Mouse (Mus musculus): ENCODE measurements around the gene Tbc1d2b. TPM values are rescaled to one million over a fixed set of nuclear protein-coding genes. Genes with fewer than 3 reads are reported as not detected.

The Tbc1d2b gene
- total RNA-seq, 2 experiments from 2014 or later, result 44.3 to 47.7 TPM

DNA sequence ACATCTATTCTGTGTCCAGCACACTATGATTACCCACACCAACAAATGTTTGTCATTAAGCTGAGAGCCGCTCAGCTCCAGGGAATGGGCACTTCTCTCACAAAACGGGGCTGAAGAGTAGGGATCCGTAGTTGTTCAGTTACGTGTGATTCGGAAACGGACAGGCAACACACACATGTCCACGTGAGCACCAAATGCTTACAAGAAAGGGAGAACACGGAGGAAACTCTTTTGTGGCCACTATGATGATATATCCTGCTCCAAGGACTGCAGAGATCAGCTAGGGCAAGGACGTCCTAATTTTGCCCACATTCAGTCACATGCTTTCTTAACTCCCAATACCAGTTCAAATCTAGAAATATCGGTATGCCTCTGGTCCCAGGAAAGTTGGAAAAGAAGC, 4.5 kb downstream of the Tbc1d2b start:
- no peak for DNase-seq (ENCODE audit: low spot score in 2 of 2)

DNA sequence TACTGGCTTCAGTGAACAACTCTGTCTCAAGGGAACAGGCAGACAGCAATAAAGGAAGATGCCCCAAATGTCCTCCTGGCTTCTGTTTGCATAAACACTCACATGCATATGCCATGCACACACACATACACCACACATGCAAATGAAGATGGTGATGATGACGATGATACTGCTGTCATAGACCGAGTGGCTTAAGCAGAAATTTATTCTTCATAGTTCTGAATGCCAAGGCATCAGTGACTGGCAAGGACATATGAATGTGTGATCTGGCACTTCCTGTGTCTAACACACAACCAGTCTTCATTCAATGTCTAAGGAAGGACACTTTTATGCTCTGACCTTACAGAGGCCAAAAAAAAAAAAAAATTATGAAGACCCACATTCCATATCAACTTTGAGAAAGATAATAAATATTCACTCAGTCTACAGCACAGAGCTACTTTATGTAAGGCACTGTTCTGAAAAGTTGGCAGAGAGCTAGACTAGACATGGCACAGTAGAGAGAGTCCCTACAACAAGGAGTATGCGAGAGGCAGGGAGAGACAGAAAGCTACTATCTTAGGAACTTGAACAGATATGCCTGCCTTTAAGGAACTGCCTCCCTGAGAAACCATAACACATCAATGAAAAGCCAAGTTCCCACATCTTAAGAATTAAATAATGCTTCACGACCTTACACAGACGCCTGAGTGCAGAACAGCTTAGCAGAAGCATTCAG, 5.1 kb downstream of the Tbc1d2b start:
- DNase-seq (ENCODE audit: low spot score in 2 of 2), result no peak

DNA sequence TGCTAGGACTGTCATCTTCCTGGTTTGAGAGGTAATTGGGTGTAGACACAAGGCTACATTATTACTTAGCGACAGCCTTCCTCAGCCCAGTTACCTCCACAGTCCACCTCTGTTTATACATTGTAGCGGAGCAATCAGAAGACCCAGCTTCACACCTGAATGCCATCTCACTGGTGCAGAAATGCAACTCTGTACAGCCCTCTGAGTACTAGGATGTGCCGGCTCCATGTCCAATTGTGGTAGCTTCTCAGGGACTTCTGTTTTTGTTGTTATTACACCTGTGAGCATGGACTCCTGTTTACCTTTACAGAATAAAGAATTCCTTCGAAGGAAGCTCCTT, 7.3 kb downstream of the Tbc1d2b start:
- no peak for DNase-seq (ENCODE audit: low spot score in 2 of 2)

DNA sequence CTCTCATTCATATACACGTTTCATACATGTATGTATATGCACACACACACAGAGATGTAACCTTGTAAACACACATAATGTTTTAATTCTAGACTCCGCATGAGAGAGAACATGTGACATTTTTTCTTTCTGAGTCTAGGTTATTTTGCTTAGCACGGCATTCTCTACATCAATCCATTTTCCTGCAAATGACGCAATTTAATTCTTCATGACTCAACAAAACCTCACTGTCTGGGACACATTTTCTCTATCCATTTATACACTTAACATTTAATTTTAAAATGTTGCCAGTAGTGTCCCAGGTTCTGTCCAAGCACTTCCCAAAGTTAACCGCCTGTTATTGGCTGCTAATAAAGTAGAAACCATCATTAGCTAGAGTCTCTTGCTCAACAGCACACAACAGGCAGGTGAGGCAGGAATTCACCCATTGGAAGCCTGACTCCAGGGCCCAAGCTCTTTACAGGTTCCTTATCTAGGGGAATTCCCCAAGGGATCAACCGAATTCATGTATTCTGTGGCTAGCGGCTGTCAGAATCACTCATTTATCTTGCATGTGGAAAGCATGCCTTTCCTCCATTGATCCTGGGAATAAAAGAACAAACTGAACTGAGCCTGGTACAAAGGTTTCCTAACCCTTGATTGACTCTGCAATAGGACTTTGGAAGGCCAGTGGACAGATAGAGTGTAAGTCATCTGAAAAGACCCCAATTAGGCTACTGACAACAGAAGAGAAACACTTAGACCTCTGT, 7.8 kb downstream of the Tbc1d2b start:
- DNase-seq (ENCODE audit: low spot score in 2 of 2), result no peak

DNA sequence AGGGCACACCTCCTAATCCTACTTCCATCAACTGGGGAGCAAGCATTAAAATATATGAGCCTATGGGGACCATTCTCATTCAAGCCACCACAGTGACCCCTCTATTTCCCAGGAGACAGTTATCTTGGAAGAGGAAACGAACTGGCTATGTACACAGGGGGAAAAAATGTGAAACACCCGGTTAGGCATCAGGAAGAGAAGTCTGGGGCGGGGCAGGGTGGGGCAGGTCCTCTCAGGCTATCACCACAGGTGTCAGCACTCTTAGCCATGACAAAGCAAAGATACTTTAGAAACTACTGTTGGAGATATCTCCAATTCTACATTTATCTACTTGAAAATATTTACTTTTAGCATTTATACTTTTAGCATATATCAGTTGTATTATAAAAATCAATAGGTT, 8.5 kb downstream of the Tbc1d2b start:
- no peak for DNase-seq (ENCODE audit: low spot score in 2 of 2)

DNA sequence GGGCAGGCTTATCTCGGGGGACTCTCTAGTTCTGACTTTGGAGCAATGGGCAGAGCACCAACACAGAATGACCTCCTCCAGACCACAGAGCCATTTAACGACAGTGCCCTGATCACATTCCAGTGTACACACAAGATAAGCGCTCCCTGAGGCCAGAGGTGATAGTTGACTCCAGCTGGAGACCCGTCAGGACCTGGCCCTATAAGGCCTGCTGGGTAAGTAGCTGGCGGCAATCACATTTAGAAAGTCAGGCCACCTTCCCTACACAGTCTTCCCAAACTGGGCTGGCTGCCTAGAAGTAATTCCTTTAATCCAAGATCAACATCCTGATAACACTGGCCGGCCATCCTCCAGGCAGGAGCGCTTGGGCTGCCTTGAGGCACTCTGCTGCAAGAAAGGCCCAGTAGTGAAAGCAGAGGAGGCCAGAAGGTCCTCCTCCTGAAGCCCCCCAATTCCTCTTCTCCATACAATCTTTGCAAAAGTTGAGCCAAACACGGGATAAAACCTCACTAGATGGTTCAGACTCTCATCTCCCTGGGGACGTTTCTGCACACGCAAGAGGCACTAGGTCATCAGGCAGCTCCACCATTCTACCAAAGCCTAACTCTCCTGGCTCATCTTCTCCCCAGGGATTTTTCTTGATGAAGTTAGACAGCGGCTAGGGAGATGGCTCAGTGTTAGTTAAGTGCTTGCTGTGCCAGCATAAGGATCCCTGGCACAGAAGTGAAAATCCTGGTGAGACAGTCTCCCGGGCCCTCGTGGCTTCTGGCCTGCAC, 9.8 kb downstream of the Tbc1d2b start:
- no peak for DNase-seq (ENCODE audit: low spot score in 2 of 2)

DNA sequence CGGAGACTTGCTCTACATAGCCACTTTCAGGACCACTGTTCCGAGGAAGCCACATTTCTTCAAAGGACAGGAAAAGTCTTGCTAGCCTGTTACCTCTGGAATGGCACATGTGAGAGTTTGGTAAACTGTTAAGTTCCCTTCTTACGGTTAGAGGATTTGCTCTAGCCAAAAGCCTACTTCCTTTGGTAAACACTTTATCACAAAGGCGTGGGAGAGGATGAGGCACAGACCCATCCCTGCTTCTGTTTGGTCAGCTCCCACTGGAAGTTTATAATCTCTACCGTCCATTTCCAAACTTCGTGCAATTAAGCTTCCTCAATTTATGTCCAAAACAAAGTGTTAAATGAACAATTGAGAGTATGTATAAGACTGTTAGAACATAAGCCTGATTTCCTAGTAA, 10.5 kb downstream of the Tbc1d2b start:
- no peak for DNase-seq (ENCODE audit: low spot score in 2 of 2)

DNA sequence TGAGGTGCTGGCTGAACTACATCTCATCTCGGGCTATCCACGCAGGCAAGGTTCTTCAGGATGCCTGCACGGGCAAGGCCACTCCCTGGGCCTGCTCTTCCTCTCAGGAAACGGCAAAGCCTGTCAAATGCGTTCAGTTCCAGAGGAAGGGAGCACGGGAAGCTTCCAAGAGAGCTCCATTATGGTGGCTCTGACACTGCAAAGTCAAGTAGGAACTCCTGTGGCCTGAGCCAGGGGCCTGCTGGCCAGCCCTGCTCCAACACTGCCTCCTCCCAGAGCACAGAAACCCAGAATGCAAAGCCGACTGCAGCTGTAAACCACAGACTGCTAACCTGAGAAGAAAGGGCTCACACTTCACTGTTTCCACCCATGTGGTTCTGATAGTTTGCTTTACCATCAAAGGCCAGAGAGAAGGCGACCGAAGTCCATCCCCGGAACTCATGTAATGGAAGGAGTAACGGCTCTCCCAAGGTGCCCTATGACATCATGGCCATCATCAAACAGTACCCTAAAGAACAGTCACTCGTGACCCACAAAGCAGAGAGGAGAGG, 11.1 kb downstream of the Tbc1d2b start:
- no peak for DNase-seq (ENCODE audit: low spot score in 2 of 2)

DNA sequence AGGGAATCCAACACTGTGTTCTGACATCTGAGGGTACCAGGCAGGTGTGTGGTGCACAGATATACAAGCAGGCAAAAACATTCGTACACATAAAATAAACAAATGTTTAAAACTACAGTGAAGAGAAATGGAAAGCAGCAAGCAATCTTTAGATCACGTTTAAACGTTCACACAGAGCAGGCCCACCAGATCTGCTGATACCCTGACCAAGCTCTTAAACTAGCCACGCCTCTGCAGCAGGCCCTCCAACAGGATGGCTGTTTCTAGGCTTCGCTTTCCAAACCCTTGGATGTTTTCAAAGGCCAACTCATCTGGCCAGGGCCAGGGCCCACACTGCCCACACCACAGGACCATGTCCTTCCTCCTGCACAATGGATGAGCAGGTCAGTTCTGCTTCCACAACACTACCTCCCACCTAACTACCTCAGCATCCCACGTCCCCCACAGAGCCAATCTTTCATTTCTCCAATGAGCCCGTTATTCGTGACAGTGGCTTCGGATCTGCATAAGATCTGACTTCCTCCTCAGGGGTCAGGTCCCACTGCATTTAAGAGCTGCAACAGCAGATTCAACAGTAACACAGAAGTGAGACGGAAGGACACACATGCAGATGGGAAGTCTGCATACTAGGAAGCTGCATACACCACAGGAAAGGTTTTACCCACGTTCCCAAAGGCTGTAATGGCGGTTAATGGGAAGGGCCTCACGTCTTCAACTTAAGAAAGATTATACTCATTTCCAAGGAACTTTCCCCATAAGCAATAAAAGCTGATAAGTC, 12.7 kb downstream of the Tbc1d2b start:
- no peak for DNase-seq (ENCODE audit: low spot score in 2 of 2)

DNA sequence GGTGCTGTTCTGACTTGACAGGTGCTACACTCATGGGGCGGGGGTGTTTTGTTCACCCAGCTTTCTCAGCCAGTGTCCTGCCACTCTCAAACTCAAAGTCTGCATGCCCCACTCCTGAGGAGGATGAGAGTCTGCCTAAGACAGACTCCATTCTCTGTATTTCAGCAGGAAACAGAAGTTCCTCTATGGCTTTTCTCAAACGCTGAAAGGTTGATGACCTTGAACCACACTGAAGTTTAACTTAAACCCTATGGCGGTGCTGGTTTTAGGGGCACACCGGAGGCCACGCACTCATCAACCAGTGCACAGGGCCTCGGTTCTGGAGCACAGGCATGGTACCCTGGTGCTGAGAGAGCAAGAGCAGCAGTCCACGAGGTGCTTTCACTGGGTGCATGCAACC, 13.4 kb downstream of the Tbc1d2b start:
- DNase-seq (ENCODE audit: low spot score in 2 of 2), result no peak

DNA sequence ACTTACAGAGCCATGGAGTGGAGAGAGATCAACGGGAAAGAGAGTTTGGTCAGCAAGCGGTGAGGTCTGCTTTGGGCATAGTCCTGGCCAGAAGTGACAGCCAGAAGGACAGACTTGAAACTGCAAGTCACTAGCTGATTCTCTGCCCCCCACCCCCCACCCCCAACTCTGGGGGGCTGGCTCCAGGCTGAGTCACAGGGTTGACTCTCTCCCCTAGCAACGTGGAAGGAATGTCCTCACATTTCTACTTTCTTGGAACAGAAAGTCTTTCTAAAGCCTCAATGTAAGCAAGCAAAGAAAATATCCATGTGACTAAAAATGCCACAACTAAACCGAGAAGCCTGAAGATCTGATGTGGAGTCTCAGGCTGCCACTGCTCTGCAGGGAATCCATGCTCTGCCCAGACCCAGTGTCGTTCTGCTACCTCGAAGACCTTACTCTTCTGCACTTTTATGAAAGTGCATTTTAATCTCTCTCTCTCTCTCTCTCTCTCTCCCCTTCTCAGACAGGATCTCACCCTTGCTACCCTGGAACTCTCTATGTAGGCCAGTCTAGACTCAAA, 14.7 kb downstream of the Tbc1d2b start:
- DNase-seq (ENCODE audit: low spot score in 2 of 2), result no peak

DNA sequence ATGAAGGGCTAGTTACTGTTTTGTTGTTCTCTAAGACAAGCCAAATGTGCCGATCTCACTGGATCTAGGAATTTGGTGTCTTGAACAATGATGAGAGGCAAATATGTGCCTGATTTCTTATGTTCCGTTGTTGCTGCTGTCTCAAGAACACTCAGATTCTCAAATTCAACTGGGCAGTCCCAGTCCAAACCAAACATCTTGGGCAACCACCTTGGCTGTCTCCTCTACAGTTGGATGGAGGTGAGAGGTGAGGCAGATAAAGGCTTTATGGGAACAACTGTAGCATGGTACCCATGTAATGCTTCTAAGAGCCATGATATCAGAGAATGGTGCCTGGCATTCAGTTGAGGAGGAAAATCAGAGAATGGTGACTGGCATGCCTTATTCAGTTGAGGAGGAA, 17.4 kb downstream of the Tbc1d2b start:
- DNase-seq (ENCODE audit: low spot score in 2 of 2), result no peak

DNA sequence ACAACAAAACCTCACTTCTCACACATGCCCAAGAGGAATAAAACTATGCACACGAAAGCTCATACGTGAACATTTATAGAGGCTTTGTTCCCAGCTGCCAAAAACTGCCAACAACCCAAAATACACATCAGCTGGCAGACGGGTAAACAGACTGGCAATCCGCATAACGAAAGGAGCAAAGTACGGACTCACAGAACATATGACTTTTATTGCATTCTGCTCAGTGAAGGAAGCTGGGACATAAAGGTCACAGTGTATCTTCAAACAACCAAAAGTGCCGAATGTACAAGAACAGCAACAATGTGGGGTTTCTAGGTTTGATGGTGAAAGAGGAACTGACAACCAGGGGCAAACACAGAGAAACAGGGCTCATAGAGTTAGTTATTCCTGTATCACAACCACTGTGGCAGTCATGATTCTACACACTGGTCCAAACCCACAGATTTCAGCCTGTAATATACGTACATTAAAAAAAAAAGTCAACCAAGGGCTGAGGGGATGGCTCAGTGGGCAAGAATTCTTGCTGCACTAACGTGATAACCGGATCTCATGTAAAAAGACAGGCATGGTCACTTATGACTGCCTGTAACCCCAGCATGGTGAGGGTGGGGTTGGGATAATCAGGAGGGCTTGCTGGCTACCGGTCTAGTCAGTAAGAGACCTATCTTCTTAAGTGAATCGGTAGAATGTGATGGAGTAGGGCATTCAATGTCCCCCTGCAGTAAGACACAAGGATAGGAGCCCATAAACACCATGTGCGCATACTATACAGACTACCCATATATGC, 19.4 kb downstream of the Tbc1d2b start:
- no peak for DNase-seq (ENCODE audit: low spot score in 2 of 2)

DNA sequence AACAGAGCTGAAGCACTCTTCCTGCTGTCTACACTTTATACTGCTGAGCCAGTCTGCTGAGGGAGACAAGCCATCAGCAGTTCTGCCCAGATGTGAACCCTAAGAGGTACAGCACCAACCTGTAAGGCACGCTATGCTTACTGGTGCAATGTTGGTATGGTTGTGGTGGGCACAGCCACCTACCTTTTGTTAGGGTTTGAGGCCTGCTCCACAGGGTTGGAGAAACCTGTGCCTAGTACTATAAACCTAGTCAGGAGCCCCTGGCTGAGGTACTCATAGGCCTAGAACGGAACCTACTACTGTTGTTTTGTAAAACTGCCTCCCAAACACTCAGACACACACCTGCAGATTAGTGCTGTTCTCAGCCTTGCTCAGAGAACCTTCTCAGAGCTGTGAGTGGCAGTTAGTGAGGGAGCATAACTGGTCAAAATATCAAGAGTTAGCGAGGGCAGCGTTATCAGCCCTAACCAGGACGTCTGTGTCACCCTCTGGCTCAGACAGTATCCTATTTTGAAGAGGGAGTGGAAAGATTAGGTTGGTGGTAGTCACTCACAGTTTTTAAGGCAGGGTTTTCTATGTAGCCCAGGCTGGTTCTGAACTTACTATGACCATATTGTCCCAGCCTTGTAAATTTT, 20.3 kb downstream of the Tbc1d2b start:
- DNase-seq (ENCODE audit: low spot score in 2 of 2), result no peak

DNA sequence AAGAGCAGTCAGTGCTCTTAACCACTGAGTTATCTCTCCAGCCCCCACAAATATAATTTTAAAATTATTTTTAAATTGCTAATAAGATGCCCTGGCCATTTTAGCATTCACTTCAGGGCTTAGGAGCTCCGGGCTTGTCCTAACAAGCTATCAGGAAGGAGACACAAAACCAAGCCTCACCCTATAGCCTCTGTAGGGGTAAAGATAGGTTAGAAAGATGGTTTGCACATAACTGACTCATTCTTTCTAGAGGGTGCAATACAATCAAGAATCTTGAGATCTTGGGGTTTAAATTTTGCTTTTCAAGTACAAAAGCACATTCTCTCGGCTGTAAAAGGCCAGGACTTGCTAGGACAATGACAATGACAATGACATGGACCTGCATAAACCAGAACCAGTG, 21.6 kb downstream of the Tbc1d2b start:
- DNase-seq (ENCODE audit: low spot score in 2 of 2), result no peak

DNA sequence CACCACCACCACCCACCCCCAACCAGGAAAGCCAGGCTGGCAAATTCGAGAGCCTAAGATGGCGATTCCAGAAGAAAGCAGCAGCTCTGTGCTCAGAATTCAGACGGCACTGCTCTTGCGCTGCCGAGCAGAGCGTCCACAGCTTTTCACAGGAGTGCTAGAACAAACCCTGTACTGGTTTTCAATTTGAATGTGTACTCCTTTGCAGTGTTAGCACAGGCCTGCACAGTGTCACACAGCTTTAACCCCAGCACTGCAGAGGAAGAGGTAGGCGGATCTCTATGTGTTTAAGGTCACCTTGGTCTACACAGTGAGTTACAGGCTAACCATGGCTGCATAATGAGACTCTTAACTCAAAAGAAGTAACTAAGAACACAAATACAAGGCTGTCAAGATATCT, 22.3 kb downstream of the Tbc1d2b start:
- no peak for DNase-seq (ENCODE audit: low spot score in 2 of 2)

DNA sequence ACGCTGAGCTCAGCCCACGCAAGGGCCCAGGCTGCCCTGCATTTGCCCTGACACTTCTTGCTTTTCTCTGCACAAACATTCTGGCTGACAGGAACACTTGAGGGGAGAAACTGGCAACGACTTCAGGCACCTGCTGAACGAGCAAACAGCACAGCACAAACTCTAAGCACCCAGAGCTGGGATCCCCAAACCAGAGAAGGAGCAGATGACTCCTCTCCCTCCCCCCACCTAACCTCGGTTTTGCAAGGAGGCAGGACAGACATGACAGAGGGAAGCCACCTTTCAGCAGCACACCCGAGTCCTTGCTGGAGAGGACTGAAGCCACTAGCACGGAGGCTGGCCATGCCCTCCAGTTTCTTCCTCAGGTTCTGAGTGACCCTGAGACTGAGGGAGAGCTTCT, 23.3 kb downstream of the Tbc1d2b start:
- DNase-seq (ENCODE audit: low spot score in 2 of 2), result no peak

DNA sequence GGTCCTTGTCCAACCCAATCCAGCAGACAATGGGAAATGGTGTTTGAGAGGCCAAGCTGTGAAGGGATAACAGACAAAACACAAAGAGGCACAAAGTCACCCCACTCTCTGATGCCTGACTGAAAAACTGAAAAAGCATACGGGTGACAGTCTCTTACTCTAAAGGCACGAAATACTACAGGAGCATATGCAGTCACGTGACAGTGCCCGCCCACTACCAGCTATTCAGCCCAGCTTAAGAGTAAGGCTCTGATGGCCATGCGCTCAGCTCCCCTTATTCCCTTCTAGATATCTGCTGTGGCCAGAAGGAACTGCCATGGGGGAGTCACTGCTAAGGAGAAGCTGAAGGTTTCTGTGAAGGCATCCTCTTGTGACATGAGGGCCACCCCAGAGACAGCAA, 24.8 kb downstream of the Tbc1d2b start:
- no peak for DNase-seq (ENCODE audit: low spot score in 2 of 2)

DNA sequence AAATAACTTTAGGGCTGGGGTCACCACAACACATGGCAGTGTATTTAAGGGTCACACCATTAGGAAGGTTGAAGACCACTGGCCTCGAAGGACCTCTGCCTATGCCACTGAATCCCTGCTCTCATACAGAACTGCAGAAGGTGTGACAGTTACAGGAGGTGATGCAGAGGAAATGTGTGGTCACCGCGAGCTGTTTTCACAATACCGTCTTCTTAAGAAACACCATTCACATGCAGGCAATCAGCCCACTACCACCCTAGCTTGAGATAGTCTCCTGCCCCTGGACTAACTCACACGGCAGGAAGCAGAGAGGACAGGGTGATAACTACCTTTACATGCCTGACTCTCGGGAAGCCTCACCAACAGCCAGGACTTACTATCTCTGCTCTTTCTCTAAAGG, 25.4 kb downstream of the Tbc1d2b start:
- DNase-seq (ENCODE audit: low spot score in 2 of 2), result no peak
